Mouse (Mus musculus) myocyte (in vitro differentiated cells): ENCODE data around the gene Szrd1. TPM values are rescaled to one million over a fixed set of nuclear protein-coding genes. Genes with fewer than 3 reads are reported as not detected.

Experiments used
- H3K27me3 ChIP-seq: one replicate; pipeline ENCODE4 v1.6.1; 2011; ENCODE audit not compliant: control insufficient read depth, insufficient read depth, insufficient read length
- H3K36me3 ChIP-seq: one replicate; pipeline ENCODE4 v1.6.1; 2011; ENCODE audit not compliant: control insufficient read depth, insufficient read depth
- H3K4me2 ChIP-seq: one replicate; pipeline ENCODE4 v1.6.1; 2011; ENCODE audit warnings: low read depth, control low read depth
- H3K4me3 ChIP-seq: one replicate; pipeline ENCODE4 v1.5.1; 2011; ENCODE audit warnings: mild to moderate bottlenecking, control low read depth, moderate library complexity
- H3K79me2 ChIP-seq: one replicate; pipeline ENCODE4 v1.6.1; 2011; ENCODE audit not compliant: control insufficient read depth, insufficient read depth
- H3ac ChIP-seq: one replicate; pipeline ENCODE4 v1.6.1; 2011; ENCODE audit not compliant: control insufficient read depth, insufficient read length
- CEBPB ChIP-seq: IDR thresholded peaks from 2 replicates; pipeline ENCODE4 v1.6.1; 2011; ENCODE audit warnings: mild to moderate bottlenecking, moderate library complexity; ENCODE audit not compliant: poor library complexity, insufficient read depth, severe bottlenecking
- E2F4 ChIP-seq: IDR thresholded peaks from one replicate; pipeline ENCODE4 v1.6.1; 2011; ENCODE audit warnings: mild to moderate bottlenecking, control low read depth, moderate library complexity; ENCODE audit not compliant: insufficient read depth
- MAX ChIP-seq: IDR thresholded peaks from one replicate; pipeline ENCODE4 v1.6.1; 2011; ENCODE audit warnings: low read depth, mild to moderate bottlenecking, control low read depth
- MYOD1 ChIP-seq, 3 experiments: IDR thresholded peaks; one replicate each; pipeline ENCODE4 v1.6.1; 2011; ENCODE audit warnings: control low read depth in 2 of 3, low read depth in 2 of 3, mild to moderate bottlenecking in 2 of 3, moderate library complexity in 1 of 3; ENCODE audit not compliant: insufficient read length in 2 of 3, control insufficient read depth in 1 of 3
- MYOG ChIP-seq, 3 experiments: IDR thresholded peaks; one replicate each; pipeline ENCODE4 v1.6.1; 2011; ENCODE audit warnings: control low read depth in 2 of 3, low read depth in 2 of 3, mild to moderate bottlenecking in 2 of 3; ENCODE audit not compliant: insufficient read length in 2 of 3, control insufficient read depth in 1 of 3, insufficient read depth in 1 of 3
- POLR2A ChIP-seq: IDR thresholded peaks from one replicate; pipeline ENCODE4 v1.6.1; 2011; ENCODE audit warnings: low read depth, mild to moderate bottlenecking, control low read depth, moderate library complexity; ENCODE audit not compliant: insufficient read length
- POLR2AphosphoS2 ChIP-seq: IDR thresholded peaks from one replicate; pipeline ENCODE4 v1.6.1; 2011; ENCODE audit warnings: low read depth, control low read depth; ENCODE audit not compliant: insufficient read length
- REST ChIP-seq: IDR thresholded peaks from one replicate; pipeline ENCODE4 v1.6.1; 2011; ENCODE audit warnings: mild to moderate bottlenecking, control low read depth, moderate library complexity; ENCODE audit not compliant: insufficient read depth, insufficient read length
- SRF ChIP-seq: IDR thresholded peaks from one replicate; pipeline ENCODE4 v1.6.1; 2011; ENCODE audit warnings: low read depth; ENCODE audit not compliant: control insufficient read depth, insufficient read length
- TCF12 ChIP-seq: IDR thresholded peaks from one replicate; pipeline ENCODE4 v1.6.1; 2011; ENCODE audit warnings: mild to moderate bottlenecking, control low read depth; ENCODE audit not compliant: poor library complexity, insufficient read depth, severe bottlenecking
- TCF3 ChIP-seq: IDR thresholded peaks from one replicate; pipeline ENCODE4 v1.6.1; 2011; ENCODE audit warnings: low read depth, control low read depth; ENCODE audit not compliant: insufficient read length
- USF1 ChIP-seq: IDR thresholded peaks from one replicate; pipeline ENCODE4 v1.6.1; 2011; ENCODE audit warnings: low read depth, mild to moderate bottlenecking, control low read depth, moderate library complexity
- polyA plus RNA-seq: library from polyadenylated mRNA; unstranded; fragments of >200 nt; fragmentation: generic; extraction: Trizol; gene quantifications from one replicate; pipeline ENCODE4 v1.2.1, GENCODE M21; 2012; ENCODE audit warnings: missing spikeins

Gene Szrd1
- polyA plus RNA-seq, 1 experiment = 107 TPM

DNA sequence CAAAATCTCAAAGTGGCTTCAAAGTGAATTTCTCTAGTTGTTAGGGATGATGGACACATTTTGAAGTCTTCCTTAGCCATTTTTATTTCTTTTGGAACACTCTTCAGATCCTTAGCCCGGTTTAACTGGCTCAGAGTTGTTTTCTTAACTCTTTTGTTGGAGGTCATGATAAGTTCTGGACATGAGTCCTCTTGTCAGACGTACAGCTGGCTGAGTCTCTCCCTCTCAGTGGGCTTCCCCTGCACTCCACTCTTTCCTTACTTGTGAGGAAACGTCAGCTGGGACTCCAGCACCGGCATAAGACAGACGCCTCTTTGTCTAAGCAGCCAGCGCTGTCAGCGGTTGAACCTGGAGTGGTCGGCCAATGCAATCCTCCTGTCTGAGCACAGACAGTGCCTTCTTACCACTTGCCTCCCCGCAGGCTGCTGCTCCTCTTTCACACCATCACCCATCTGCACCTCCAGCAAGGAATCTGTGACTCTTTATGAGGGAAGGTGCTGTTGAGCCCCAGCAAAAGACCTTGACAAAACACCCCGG, 31.3 kb downstream of the Szrd1 start:
- TF ChIP-seq CEBPB (no peak), POLR2AphosphoS2 (peak; percentile 18)
- peaks cover 5% of the 10 kb centered on the region for H3K36me3 ChIP-seq
- H3K4me3 ChIP-seq = no peak overlapping the region
- no peaks in the 10 kb centered on the region for H3K79me2 ChIP-seq
- H3K4me2 ChIP-seq = no peak overlapping the region
- H3ac ChIP-seq = no peak overlapping the region
- H3K27me3 ChIP-seq = no peaks in the 10 kb centered on the region

- H3K4me3 ChIP-seq = no peak overlapping the region
- no peak overlapping the region for H3ac ChIP-seq
- no peak overlapping the region for H3K4me2 ChIP-seq
- TF ChIP-seq MYOG (IDR thresholded peaks at IDR 0.05; ENCODE audit: control insufficient read depth in 1 of 3, insufficient read depth in 1 of 3, insufficient read length in 2 of 3, low read depth in 2 of 3) = peak; percentile 58 to 99 (median 96)
- TF ChIP-seq USF1 = no peak
- TF ChIP-seq TCF12 = peak; percentile 90
- no peak for TF ChIP-seq POLR2AphosphoS2
- TF ChIP-seq MAX = no peak
- TF ChIP-seq SRF = no peak
- peak in 2 of 3 experiments; percentile 96 to 97 for TF ChIP-seq MYOD1 (IDR thresholded peaks at IDR 0.05; ENCODE audit: control insufficient read depth in 1 of 3, insufficient read length in 2 of 3, low read depth in 2 of 3)
- no peak for TF ChIP-seq E2F4
- TF ChIP-seq REST = no peak
- no peak for TF ChIP-seq POLR2A
- no peak for TF ChIP-seq CEBPB
- peak; percentile 96 for TF ChIP-seq TCF3
- no peaks in the 10 kb centered on the region for H3K79me2 ChIP-seq
- no peaks in the 10 kb centered on the region for H3K36me3 ChIP-seq
- H3K27me3 ChIP-seq = no peaks in the 10 kb centered on the region
These were observed 32.9 kb downstream of the Szrd1 start for GRCm38 (mm10) chr4:141106526-141107183.

DNA sequence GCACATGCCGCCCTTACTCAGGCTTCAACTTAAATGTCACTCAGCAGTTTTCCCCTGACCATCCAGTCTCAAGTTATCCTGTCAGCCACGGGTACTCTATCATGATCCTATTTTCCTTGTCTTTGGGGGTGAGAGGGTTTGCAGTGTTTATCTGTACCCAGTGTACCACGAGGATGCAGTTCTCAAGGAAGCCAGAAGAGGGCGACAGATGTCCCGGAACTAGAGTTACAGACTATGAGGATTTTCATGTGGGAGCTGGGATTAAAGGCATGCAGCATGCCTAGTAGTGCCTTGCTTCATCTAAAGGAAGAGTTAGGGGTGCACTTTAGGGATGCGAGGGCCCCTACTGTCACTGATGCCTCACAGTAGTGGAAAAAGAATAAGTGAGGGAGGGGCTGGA, 37.7 kb downstream of the Szrd1 start:
- H3ac ChIP-seq = no peak overlapping the region
- H3K27me3 ChIP-seq = no peaks in the 10 kb centered on the region
- no peak overlapping the region for H3K4me2 ChIP-seq
- no peaks in the 10 kb centered on the region for H3K79me2 ChIP-seq
- no peak overlapping the region for H3K4me3 ChIP-seq
- H3K36me3 ChIP-seq = no peaks in the 10 kb centered on the region
- TF ChIP-seq REST (no peak), MAX (no peak), TCF12 (no peak), MYOD1 (IDR thresholded peaks at IDR 0.05; ENCODE audit: control insufficient read depth in 1 of 3, insufficient read length in 2 of 3, low read depth in 2 of 3) (no peak), E2F4 (no peak), MYOG (IDR thresholded peaks at IDR 0.05; ENCODE audit: control insufficient read depth in 1 of 3, insufficient read depth in 1 of 3, insufficient read length in 2 of 3, low read depth in 2 of 3) (no peak), POLR2AphosphoS2 (no peak), USF1 (no peak), SRF (no peak), POLR2A (no peak), TCF3 (no peak), CEBPB (no peak)

GRCm38 (mm10) chr4:141101291-141101690, 38.3 kb downstream of the Szrd1 start:
- TF ChIP-seq POLR2AphosphoS2 = no peak
- Histone ChIP-seq H3K4me3 (no peak overlapping the region), H3K27me3 (no peaks in the 10 kb centered on the region), H3ac (no peak overlapping the region), H3K79me2 (no peaks in the 10 kb centered on the region), H3K36me3 (no peaks in the 10 kb centered on the region), H3K4me2 (no peak overlapping the region)

- H3ac ChIP-seq = no peak overlapping the region
- H3K79me2 ChIP-seq = no peaks in the 10 kb centered on the region
- no peaks in the 10 kb centered on the region for H3K36me3 ChIP-seq
- H3K4me3 ChIP-seq = no peak overlapping the region
- no peak overlapping the region for H3K4me2 ChIP-seq
- TF ChIP-seq POLR2A = no peak
- no peaks in the 10 kb centered on the region for H3K27me3 ChIP-seq
These were observed 39.6 kb downstream of the Szrd1 start for GRCm38 (mm10) chr4:141099956-141100355.
